Mouse (Mus musculus) CH12.LX (cell line): ENCODE results near the gene Ggct. TPM values are rescaled to one million over a fixed set of nuclear protein-coding genes. Genes with fewer than 3 reads are reported as not detected.

Experiments used
- polyA plus RNA-seq: library from polyadenylated mRNA; unstranded; fragments of >175 nt; gene quantifications from 2 replicates; pipeline ENCODE4 v1.2.1, GENCODE M21; 2012; ENCODE audit warnings: low read depth; ENCODE audit not compliant: insufficient read length
- total RNA-seq, 2 experiments: library from RNA; depleted of rRNA; stranded (reverse); fragments of 300-350 nt in 1 of 2; fragments of >200 nt in 1 of 2; gene quantifications; 2 replicates each; pipeline ENCODE4 v1.2.3; 2012 to 2014

The Ggct gene
- total and polyA plus RNA-seq, 3 experiments, result 9.8 to 24.5 (median 12.7) TPM

Other genes with a start within 250 kb of the Ggct start
- 18.3 and 21.6 TPM in 2 replicates for gene Znrf2, start 176.0 kb downstream of the Ggct start, total RNA-seq (2012; rRNA removed)
- 26.9 and 27.1 TPM in 2 replicates for gene Znrf2, start 176.0 kb downstream of the Ggct start, total RNA-seq (2014; rRNA removed)
- gene Znrf2, start 176.0 kb downstream of the Ggct start, polyA plus RNA-seq, result 16.0 and 21.3 TPM in 2 replicates
- gene Nod1, start 20.3 kb downstream of the Ggct start, total RNA-seq (2012; rRNA removed), result 0.08 and 0.30 TPM in 2 replicates
- 0.41 and 0.46 TPM in 2 replicates for gene Nod1, start 20.3 kb downstream of the Ggct start, total RNA-seq (2014; rRNA removed)
- 0.29 and 0.40 TPM in 2 replicates for gene Nod1, start 20.3 kb downstream of the Ggct start, polyA plus RNA-seq
- 238 and 329 TPM in 2 replicates for gene Gars, start 45.1 kb upstream of the Ggct start, total RNA-seq (2012; rRNA removed)
- 432 and 457 TPM in 2 replicates for gene Gars, start 45.1 kb upstream of the Ggct start, total RNA-seq (2014; rRNA removed)
- 341 and 354 TPM in 2 replicates for gene Gars, start 45.1 kb upstream of the Ggct start, polyA plus RNA-seq
- gene Crhr2, start 140.1 kb upstream of the Ggct start, total RNA-seq (2012; rRNA removed), result not detected in 2 replicates
- gene Crhr2, start 140.1 kb upstream of the Ggct start, total RNA-seq (2014; rRNA removed), result not detected in 2 replicates
- not detected in 2 replicates for gene Crhr2, start 140.1 kb upstream of the Ggct start, polyA plus RNA-seq
- gene Inmt, start 182.1 kb upstream of the Ggct start, total RNA-seq (2012; rRNA removed), result not detected in 2 replicates
- not detected in 2 replicates for gene Inmt, start 182.1 kb upstream of the Ggct start, total RNA-seq (2014; rRNA removed)
- not detected in 2 replicates for gene Inmt, start 182.1 kb upstream of the Ggct start, polyA plus RNA-seq
- gene Mindy4, start 210.4 kb upstream of the Ggct start, total RNA-seq (2012; rRNA removed), result not detected in 2 replicates
- not detected in 2 replicates for gene Mindy4, start 210.4 kb upstream of the Ggct start, total RNA-seq (2014; rRNA removed)
- not detected in 2 replicates for gene Mindy4, start 210.4 kb upstream of the Ggct start, polyA plus RNA-seq